Mouse (Mus musculus): ENCODE measurements at regions not wholly inside any gene's neighbourhood (a gene's known extent, or its start where the extent isn't known, plus 50 kb on each side); places are given as distances from the start of the nearest gene placed in this dataset.

GRCm38 (mm10) chrX:132800441-132800840, 888.3 kb downstream of the Pcdh19 start:
- no peak for DNase-seq

GRCm38 (mm10) chrX:132789929-132790556, 898.7 kb downstream of the Pcdh19 start:
- DNase-seq, result peak in 1 of 2 experiments; percentile 0
